Mouse (Mus musculus): ENCODE measurements around the gene Nup210l.

Nup210l gene

DNA sequence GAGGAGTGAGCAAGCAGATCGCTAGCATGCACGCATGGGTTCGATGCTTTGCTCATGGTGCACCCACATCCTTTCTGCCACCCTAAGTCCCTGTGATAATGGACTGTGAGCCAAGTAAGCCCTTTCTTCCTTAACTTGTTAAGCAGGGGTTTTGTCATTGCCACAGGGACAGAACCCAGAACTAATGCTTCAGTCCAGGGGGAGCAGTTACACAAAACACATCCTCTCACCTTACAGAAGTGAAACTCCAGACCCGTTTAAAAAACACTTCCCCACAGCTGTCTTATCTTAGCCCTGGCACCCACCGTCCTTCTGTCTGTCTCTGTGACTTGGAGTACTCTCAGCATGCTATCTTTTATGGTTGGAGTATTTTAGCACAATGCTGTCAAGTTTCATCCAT, 52.1 kb downstream of the Nup210l start:
- DNase-seq (ENCODE audit: low read depth, low spot score), result peak; percentile 86

DNA sequence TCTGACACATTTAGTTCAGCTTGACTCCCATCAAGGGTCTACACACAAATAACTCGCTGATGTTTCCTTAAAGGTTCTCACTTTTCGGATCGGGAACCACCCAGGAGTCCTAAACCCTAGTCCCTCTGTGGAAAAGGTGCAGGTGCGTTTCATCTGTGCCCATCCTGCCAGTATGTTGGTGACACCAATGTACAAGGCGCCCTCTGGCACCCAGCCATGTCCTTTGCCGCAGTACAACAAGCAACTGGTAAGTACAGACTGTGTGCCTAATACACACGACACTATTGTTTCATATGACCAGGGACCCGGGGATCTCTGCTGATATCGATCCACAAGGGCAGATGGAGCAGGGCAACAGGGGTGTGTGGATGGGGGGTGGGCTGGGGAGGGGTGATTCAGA, 55.8 kb downstream of the Nup210l start:
- no peak for DNase-seq (ENCODE audit: low read depth, low spot score)

DNA sequence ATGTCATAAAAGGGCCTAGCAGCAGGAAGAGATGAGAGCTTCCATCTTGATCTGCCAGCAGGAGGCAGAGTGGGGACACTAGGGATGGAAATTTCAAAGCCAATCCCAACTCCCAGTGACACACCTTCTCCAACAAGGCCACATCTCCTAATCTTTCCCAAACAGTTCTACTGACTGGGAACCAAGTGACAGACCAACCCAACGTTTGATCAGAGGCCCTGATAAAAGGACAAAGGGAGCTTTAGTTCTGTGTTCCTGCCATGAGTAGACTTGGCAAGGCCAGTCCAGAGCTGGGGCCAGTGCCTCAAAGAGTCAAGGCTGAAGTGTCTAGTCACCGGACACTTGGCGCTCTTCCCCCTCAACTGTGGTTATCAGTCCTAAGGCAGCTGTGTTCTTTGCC, 57.6 kb downstream of the Nup210l start:
- DNase-seq (ENCODE audit: low read depth, low spot score), result no peak

DNA sequence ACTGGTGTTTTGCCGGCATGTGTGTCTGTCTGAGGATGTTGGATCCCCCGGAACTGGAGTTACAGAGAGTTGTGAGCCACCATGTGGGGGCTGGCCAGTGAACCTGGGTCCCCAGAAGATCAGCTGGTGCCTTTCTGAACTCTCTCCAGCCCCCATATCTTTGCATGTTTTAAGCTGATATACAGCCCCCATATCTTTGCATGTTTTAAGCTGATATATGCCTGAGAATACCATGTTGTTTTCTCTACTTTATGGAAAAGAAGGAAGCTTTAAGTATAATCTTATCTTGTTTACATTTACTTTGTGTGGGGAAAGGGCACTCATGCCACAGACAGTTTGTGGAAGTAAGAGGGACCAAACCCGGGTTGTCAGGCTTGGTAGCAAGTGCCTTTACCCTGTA, 75.6 kb downstream of the Nup210l start:
- no peak for DNase-seq (ENCODE audit: low read depth, low spot score)

DNA sequence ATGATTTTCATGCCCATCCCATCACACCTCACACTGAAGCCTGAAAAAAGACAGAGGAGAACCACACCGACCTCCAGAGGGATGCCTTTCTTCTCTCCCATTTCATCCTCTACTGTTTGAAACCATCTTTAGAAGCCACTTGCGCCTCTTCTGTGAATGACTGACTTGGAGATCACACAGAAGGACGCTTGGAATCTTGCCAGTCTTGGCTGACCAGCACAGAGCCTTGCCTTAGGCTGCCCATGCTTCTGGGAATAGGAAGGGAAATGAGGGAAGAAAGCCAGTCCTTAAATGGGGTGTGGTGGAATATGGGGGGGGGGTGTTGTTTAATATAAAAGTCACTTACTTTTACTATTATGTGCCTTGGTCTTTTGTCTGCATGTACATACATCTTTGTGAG, 79.6 kb downstream of the Nup210l start:
- no peak for DNase-seq (ENCODE audit: low read depth, low spot score)

DNA sequence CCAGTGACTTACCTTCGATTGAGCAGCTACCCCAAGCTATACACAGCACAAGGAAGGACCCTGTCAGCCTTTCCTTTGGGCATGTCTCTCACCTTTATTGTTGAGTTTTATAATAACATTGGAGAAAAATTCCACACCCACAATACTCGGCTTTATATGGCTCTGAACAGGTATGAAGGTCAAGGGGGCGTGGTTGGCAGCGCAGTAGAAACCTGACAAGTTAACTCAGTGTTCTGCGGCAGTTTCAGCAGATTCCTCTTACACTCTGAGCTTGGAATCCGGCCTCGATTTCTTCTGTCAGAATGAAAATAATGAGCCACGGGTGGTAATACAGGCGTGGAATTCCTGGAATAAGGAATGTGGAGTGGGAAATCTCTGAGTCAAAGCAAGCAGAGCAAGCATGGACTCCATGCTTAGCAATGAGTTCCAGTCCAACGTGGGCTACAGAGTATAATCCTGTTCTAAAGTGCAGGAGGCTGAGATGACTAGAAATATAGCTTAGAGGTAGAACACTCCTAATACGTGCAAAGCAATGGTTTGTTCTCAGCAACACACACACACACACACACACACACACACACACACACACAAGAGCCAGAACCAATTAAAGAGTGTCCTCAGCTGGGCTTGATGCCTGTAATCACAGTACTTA, 87.1 kb downstream of the Nup210l start:
- DNase-seq (ENCODE audit: low read depth, low spot score), result no peak

DNA sequence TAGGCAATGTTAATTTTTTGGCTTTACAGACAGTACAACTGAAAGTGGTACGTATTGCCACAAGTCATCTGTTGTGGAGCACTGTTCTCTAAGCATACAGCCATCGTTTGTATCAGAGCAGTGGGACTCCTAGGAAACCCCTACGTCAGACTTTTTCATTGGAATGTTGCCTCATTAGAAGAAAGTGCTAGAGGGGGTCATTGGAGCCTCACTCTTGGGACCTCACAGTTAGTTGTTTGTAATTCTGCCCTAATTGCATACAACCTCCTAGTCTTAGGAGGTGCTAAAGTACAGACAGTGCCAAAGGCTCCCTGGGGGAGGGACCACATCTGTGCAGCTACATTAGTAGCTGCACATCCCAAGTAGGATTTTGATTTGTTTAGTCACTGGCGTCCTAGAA, 90.8 kb downstream of the Nup210l start:
- no peak for DNase-seq (ENCODE audit: low read depth, low spot score)

DNA sequence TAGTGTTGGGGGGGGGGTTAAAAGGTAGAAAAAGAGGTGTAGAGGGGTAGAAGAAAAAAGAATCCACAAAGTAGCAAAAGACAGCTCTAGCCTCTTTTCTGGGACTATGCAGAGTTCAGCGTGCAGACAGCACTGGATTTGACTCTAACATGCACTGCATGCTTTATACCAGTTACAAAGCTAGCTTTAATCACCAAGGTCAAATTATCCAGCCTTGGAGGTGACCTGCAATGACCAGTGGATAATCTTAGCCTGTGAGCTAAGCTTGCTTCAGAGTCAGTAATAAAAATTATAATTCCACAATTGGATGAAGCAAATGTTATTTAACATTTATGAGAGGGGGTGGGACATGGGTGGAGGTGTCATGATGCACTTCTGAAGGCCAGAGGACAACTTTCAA, 91.7 kb downstream of the Nup210l start:
- no peak for DNase-seq (ENCODE audit: low read depth, low spot score)

DNA sequence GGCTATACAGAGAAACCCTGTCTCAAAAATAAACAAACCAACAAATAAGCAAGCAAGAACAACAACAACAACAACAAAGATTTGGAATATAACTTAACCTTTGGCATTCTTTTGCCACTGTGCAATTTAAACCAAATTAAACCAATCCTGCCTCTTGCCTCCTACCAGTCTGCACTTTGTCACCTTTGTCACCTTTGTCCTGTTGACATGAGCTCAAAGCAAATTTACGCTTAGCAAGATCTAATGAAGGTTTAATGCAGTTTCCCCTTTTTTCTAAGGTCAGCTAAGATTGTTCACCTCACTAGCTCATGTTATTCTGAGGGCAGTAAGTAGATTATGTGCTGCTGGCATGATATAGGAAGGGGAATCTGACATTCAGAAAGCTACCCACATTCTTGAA, 93.6 kb downstream of the Nup210l start:
- DNase-seq (ENCODE audit: low read depth, low spot score), result no peak

DNA sequence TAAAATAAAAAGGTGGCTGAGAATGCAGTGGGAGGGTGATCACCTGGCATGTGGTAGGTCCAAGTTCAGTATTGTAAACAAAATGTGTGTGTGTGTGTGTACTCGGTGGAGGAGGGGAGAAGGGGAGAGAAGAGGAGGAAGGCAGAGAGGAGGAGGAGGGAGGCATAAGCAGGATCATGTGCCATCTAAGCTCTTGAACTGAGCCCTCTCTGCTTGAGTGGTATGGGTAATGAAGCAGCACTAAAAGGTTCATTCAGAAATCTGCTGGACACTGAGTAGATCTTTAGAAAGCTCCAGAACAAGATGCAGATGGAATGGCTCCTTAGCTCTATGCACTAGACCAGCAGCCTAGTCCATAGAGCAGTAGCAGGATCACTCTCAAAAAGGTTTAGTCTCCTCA, 99.0 kb downstream of the Nup210l start:
- DNase-seq (ENCODE audit: low read depth, low spot score), result no peak

DNA sequence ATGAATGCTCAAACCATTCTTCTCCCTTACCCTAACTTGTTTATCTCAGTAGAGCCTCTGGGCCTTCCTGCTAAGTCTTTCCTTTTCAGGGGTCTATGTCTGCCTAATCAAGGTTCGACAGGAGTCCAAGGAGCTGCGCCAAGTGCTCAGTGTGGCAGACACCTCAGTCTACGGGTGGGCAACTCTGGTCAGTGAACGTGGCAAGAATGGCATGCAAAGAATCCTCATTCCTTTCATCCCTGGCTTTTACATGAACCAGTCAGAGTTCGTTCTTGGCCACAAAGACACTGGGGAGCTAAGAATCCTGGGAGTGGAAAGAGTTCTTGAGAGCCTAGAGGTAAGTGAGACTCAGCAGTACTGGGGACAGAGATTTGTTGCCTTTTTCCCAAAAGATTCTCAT, 99.7 kb downstream of the Nup210l start:
- no peak for DNase-seq (ENCODE audit: low read depth, low spot score)

DNA sequence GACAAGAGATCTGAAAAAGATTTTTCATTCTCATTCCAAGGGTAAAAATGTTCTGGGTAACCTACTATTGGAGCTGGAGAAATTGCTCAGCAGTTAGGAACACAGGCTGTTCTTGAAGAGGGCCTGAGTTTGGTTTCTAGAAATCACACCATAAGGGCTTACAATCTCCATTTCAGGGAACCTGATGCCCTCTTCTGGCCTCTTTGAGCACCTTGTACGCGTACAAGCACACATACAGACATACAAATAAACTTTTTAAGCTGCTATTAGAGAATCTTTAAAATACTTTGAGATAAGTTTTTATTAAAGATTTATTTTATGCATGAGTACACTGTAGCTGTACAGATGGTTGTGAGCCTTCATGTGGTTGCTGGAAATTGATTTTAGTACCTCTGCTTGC, 100.7 kb downstream of the Nup210l start:
- DNase-seq (ENCODE audit: low read depth, low spot score), result peak; percentile 30

DNA sequence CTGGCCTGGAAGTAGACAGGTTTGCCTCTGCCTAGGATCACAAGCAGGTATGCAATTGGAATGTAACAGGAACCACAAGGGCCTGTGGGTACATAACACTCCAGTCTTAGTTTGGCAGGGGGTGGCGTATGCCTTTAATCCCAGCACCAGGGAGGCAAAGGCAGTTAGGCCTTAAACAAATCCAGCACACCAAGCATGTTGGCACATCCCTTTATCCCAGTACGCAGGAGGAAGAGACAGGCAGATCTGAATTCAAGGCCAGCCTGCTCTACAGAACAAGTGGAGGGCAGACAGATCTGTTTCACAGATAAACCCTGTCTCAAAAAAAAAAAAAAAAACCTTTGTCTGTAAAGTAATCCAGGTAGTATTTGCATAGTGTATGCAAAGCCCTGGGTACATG, 104.7 kb downstream of the Nup210l start:
- no peak for DNase-seq (ENCODE audit: low read depth, low spot score)

DNA sequence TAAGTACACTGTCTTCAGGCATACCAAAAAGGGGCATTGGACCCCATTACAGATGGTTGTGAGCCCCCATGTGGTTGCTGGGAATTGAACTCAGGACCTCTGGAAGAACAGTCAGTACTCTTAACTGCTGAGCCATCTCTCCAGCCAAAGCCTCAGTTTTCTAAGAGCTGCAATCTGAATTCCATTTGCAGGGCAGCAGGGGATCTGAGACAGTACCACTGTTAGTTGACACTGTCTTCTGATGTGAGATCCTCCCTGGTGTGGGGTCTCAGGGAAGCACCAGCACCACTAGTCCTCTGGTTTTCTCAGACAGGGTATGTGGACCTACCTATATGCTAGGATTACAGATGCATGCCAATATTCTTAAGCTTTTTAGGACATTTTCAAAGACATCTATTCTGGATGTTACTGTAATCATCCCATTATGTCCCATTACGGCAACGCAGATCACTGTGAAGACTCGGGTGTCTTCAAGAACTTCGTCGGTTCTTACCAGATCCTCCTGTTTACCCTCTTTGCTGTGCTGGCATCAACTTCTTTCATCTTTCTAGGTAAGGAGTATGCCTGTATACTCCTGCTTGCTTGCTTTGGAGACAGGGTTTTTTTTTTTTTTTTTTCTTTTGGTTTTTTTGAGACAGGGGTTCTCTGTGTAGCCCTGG, 106.1 kb downstream of the Nup210l start:
- peak; percentile 30 for DNase-seq (ENCODE audit: low read depth, low spot score)

DNA sequence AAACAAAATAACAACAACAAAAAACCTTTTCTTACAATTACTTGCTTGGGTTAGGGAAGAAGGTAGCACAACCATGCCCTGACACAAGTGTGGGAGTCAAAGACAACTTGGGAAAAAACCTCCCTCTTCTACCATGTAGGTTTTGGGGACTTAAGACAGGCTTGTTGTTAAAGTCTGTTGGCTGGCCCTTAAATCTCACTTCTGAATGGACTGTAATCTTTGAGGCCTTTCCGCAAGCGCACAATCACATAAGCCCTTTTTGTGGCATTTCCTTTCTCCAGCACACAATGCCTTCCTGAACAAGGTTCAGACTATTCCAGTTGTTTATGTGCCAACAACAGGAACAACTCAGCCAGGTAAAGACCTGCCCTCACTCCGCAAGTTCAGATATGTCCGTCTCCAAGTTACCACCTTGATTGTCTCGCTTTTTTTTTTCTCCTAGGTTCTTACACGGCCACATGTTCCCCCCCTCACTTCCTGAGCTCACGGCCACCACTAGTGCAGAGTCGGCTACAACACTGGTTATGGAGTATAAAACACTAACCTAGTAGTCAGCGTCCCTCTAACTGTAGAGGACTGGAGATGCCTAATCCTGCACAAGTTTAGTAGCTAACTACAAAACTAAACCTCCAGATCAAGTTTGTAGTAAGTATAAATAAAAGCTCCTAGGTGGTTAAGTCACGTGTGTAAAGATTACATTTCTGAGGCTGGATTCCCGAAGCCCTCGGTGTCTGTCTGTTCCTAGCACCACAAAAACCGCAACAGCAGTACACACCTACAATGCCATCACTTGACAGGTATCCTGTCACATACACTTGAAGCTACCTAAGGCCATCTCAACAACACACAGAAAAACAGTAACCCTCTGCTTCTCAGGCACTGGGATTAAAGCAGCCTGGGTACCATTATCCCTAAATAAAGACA, 107.8 kb downstream of the Nup210l start:
- no peak for DNase-seq (ENCODE audit: low read depth, low spot score)

DNA sequence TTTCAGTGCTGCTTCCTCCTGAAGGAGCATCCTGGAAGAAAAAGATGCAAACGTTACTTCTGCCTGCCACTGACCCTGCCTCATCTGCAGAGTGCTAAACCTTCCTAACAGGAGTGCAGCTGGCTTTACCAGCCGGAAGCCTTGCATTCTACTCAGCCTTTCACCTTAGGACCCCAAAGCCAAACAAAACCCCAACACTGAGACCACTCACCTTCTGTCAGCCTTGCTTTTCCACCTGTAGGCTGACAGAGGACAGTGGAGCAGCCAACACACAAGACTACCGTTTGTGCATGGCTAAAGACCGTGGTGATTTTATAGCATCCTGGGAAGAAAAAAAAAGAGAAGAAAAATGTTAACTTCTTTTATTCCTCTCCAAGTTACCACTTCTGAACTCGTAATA, 108.8 kb downstream of the Nup210l start:
- no peak for DNase-seq (ENCODE audit: low read depth, low spot score)

DNA sequence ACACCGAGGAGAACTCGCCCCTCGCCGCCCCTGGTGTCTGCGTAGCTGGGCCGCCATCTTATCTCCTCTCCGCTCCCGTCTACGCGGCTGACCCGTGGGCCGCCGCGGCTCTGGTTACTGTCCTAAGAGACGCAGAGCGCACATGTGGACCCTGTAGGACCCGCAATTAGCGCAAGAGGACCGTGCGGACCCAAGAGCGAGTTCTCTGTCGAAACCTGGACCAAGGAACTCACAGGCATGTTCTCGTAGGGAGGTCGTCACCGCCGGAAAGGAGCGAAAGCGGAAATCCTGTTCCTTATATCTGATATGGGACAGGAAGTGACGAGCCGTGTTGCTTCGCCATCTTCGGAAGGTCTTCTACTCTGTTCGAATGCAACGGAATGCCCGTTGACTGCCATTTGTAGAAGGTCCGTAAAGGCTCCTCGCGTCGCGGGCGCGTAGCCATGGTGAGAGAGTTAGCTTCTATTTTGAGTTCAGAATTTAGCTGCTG, 109.5 kb downstream of the Nup210l start, which contains the start of the genes Rps27 and Rab13:
Gene Rps27, minus strand, starts transcription at position 275 of the 490 bp plus-strand sequence.
Gene Rab13, plus strand, starts transcription at position 319 of the 490 bp plus-strand sequence.
- DNase-seq (ENCODE audit: low read depth, low spot score), result peak; percentile 95

DNA sequence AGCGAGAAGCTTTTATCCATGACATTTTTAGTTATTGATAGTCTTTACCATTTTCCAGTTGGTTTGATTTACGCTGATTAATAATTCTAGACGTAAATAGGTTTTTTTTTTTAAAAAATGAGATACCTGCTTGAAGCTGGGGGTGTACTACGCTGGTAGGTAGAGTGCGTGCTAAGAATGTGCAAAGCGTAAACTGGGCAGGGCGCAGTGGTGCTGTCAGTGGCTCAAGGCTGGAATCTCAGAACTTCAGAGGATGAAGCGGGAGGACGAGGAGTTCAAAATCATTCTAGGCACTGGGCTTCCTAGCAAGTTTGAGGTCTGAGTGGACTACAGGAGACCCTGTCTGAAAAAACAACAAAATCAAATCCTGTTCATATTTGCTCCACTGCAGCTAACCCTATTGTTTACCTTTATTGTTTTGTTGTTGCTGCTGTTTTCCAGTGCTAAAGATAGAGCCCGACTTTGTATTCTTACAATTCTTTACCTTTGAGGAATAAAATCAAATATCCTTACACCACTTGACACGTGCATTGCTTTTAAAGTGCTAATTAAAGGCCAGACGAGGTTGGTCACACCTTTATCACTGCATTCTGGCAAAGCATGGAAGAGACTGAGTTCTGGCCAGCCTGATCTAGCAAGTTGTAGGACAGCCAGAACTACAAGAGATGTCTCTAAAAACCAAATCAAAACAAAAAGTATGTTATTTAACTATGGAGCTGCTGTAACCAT, 110.2 kb downstream of the Nup210l start:
- DNase-seq (ENCODE audit: low read depth, low spot score), result no peak

DNA sequence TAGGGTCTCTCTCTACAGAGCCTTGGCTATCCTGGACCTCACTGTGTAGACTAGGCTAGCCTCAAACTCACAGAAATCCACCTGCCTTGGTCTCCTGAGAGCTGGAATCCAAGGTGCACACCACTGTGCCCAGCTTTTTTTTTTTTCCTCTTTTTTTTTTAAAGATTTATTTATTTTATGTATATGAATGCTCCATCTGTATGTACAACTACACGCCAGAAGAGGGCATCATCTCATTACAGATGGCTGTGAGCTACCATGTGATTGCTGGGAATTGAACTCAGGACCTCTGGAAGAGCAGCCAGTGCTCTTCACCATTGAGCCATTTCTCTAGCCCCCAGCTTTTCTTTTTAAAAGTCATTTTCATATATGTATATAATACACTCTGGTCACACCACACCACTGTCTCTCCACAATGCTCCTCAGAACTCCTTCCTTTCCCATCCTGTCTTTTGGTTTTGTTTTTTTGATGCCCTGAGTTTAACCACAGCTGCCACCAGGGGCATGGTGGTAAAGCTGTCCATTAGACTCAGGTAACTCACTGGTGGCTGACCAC, 112.0 kb downstream of the Nup210l start:
- DNase-seq (ENCODE audit: low read depth, low spot score), result peak; percentile 59

DNA sequence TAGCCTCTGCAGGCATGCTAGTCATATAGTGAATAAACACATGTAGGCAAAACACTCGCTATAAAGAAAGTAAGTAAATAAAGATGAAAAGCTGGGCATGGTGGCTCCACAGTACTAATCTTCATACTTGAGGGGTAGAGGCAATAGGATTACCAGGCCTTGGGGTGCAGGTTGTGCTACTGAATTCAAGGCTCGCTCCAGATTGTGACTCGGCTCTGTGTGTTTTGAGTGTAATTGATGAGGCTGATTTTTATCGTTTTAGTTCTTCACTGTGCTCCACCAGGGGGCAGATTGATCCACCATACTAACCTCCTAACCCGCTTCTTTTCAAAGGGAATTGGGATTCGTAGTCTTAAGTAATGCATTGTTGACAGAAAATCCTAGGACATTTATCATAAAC, 116.2 kb downstream of the Nup210l start:
- peak; percentile 75 for DNase-seq (ENCODE audit: low read depth, low spot score)

DNA sequence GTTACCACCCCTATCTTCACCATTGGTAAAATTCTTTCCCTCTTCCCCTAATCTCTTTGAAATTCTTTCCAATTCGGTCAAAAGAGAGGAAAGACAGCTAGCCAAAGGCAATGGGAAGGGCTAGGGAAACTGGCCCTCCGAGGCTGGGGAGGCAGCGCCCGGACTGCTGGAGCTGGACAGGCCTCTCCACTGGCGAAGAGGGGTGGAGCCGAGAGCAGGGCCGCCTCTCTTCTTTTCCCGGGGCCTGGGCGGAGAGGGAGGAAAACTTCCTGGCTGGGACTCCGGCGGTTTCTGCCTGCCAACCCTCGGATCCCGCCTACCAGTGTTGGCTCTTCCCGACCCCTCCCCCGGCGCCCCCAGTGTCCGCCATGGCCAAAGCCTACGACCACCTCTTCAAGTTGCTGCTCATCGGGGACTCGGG, 116.6 kb downstream of the Nup210l start:
- no peak for DNase-seq (ENCODE audit: low read depth, low spot score)

Data from A20 (cell line).